Comparison of ENCODE assay signal across 9 mouse cellular contexts in genomic region chr11:9011348-9011747, GRCm38 (mm10). TPM values are rescaled to one million over a fixed set of nuclear protein-coding genes. Genes with fewer than 3 reads are reported as not detected.
DNase-seq lines count a peak whose midpoint lies in the region; ATAC-seq lines count a peak whose summit lies in the region.
"Had no signal": no experiment of that assay in that cellular context is flagged by ENCODE, and none has a peak within 500 bp of the region (broad histone marks: within the 10 kb centered on the region; RNA-seq: fewer than 3 reads in every experiment).

No protein-coding gene starts in this region.

- peaks cover 25% of the 10 kb centered on the region for H3K4me1 ChIP-seq in forebrain, embryonic 10.5 days
- peaks cover 26% of the 10 kb centered on the region for H3K4me1 ChIP-seq in liver, embryonic 12.5 days

- peak; percentile 31 for DNase-seq in embryo, embryonic 10 days (ENCODE audit: low spot score)
- DNase-seq in embryo, embryonic 9.5 days (ENCODE audit: extremely low spot score) = no peak
- peak; percentile 26 for DNase-seq in CD4-positive, CD25-positive, alpha-beta regulatory T cell, adult 2 months (ENCODE audit: low read depth, low spot score)
- peak; percentile 17 for DNase-seq in forebrain, embryonic 10.5 days (ENCODE audit: extremely low spot score, low spot score)
- DNase-seq in adrenal gland, postnatal 25 days = no peak
- no peak for DNase-seq in layer of hippocampus, postnatal 10 days (ENCODE audit: low spot score in 2 of 2)
- DNase-seq in left cerebral cortex, postnatal 14 days (ENCODE audit: low spot score in 2 of 2) = no peak

- intact Hi-C loops in left cerebral cortex, postnatal 14 days (cut with DNase I) = no loop called here

- peak overlapping the region; percentile 81 for H3K4me3 ChIP-seq in forebrain, embryonic 10.5 days
- peak overlapping the region; percentile 80 for H3K4me3 ChIP-seq in liver, embryonic 12.5 days

- H3K9me3 ChIP-seq in forebrain, embryonic 10.5 days = no peaks in the 10 kb centered on the region
- H3K9me3 ChIP-seq in liver, embryonic 12.5 days (replicated peaks) = no peaks in the 10 kb centered on the region

- H3K4me2 ChIP-seq in liver, embryonic 12.5 days = peak overlapping the region; percentile 81

- ATAC-seq in liver, embryonic 12.5 days = peak; percentile 40

- H3K9ac ChIP-seq in liver, embryonic 12.5 days = peak overlapping the region; percentile 87

- peak overlapping the region; percentile 96 for H3K27ac ChIP-seq in forebrain, embryonic 10.5 days
- H3K27ac ChIP-seq in liver, embryonic 12.5 days = no peak overlapping the region

- H3K36me3 ChIP-seq in forebrain, embryonic 10.5 days (replicated peaks) = peaks cover 25% of the 10 kb centered on the region
- peaks cover 24% of the 10 kb centered on the region for H3K36me3 ChIP-seq in liver, embryonic 12.5 days

- no peaks in the 10 kb centered on the region for H3K27me3 ChIP-seq in forebrain, embryonic 10.5 days (ENCODE audit: poor library complexity, severe bottlenecking)
- H3K27me3 ChIP-seq in liver, embryonic 12.5 days (replicated peaks) = 0 out of 2 replicates have a peak, but pooled peaks cover 3% of the 10 kb centered on the region

- WGBS in forebrain, embryonic 10.5 days = 1% methylated on average over 3 of the region's 3 CpGs
- 3% methylated on average over 3 of the region's 3 CpGs for WGBS in liver, embryonic 12.5 days (ENCODE audit: insufficient replicate concordance)

RNA-seq across cellular contexts. Expression of gene Hus1, which starts 0.4 kb away (rescaled TPM):
- polyA plus RNA-seq in forebrain, embryonic 10.5 days (2016; fragmentation: Nextera tagmentation; extraction: Ambion mirVana) = 25.2 and 25.8 TPM in 2 replicates
- 12.8 and 14.4 TPM in 2 replicates for polyA plus RNA-seq in liver, embryonic 12.5 days (2016; fragmentation: Nextera tagmentation; extraction: Ambion mirVana)
- 10.9 and 13.6 TPM in 2 replicates for total RNA-seq in adrenal gland, postnatal 25 days (2021)
- 10 to 100 TPM; 12.4 to 13.2 TPM for total RNA-seq in layer of hippocampus, postnatal 10 days (2021)
- total RNA-seq in left cerebral cortex, postnatal 14 days (2021) = 10 to 100 TPM; 10.9 to 12.6 TPM

RNA-seq across cellular contexts. Expression of gene Gm11992, which starts 37.0 kb away (rescaled TPM):
- 0.48 and 0.69 TPM in 2 replicates for polyA plus RNA-seq in forebrain, embryonic 10.5 days (2016; fragmentation: Nextera tagmentation; extraction: Ambion mirVana)
- polyA plus RNA-seq in liver, embryonic 12.5 days (2016; fragmentation: Nextera tagmentation; extraction: Ambion mirVana) = 0.17 and 0.23 TPM in 2 replicates
- total RNA-seq in adrenal gland, postnatal 25 days (2021) = 0.18 TPM in 1 of 2 replicates, not detected in the other
- 1 to 10 TPM; 1.4 to 1.8 TPM for total RNA-seq in layer of hippocampus, postnatal 10 days (2021)
- under 1 TPM; 0.76 to 0.94 TPM for total RNA-seq in left cerebral cortex, postnatal 14 days (2021)

RNA-seq across cellular contexts. Expression of gene Sun3, which starts 37.4 kb away (rescaled TPM):
- 0.17 TPM in 1 of 2 replicates, not detected in the other for polyA plus RNA-seq in forebrain, embryonic 10.5 days (2016; fragmentation: Nextera tagmentation; extraction: Ambion mirVana)
- not detected in 2 replicates for polyA plus RNA-seq in liver, embryonic 12.5 days (2016; fragmentation: Nextera tagmentation; extraction: Ambion mirVana)
- not detected in 2 replicates for total RNA-seq in adrenal gland, postnatal 25 days (2021)
- total RNA-seq in layer of hippocampus, postnatal 10 days (2021) = under 1 TPM in 1 of 2 experiments, not detected in 1; 0.59 TPM
- not detected for total RNA-seq in left cerebral cortex, postnatal 14 days (2021)
- total RNA-seq: neutrophil, adult 5-6 weeks had no signal

RNA-seq across cellular contexts. Expression of gene Pkd1l1, which starts 38.3 kb away (rescaled TPM):
- not detected in 2 replicates for polyA plus RNA-seq in forebrain, embryonic 10.5 days (2016; fragmentation: Nextera tagmentation; extraction: Ambion mirVana)
- 0.06 and 0.22 TPM in 2 replicates for polyA plus RNA-seq in liver, embryonic 12.5 days (2016; fragmentation: Nextera tagmentation; extraction: Ambion mirVana)
- 0.06 TPM in 1 of 2 replicates, not detected in the other for total RNA-seq in adrenal gland, postnatal 25 days (2021)
- total RNA-seq in layer of hippocampus, postnatal 10 days (2021) = under 1 TPM; 0.05 to 0.16 TPM
- under 1 TPM in 1 of 2 experiments, not detected in 1; 0.04 TPM for total RNA-seq in left cerebral cortex, postnatal 14 days (2021)
- total RNA-seq: neutrophil, adult 5-6 weeks had no signal

Comparison
In these comparisons a context has a peak if more than half of its experiments do, and no peak if none do; other contexts are left out.
1. DNase-seq: peak in embryo, embryonic 10 days (single experiment), CD4-positive, CD25-positive, alpha-beta regulatory T cell, adult 2 months (single experiment) and forebrain, embryonic 10.5 days (single experiment); none in embryo, embryonic 9.5 days (single experiment), adrenal gland, postnatal 25 days (single experiment), layer of hippocampus, postnatal 10 days (0 of 2) and left cerebral cortex, postnatal 14 days (0 of 2).